ENCODE assay signal across 32 mouse cellular contexts in the genomic region with DNA sequence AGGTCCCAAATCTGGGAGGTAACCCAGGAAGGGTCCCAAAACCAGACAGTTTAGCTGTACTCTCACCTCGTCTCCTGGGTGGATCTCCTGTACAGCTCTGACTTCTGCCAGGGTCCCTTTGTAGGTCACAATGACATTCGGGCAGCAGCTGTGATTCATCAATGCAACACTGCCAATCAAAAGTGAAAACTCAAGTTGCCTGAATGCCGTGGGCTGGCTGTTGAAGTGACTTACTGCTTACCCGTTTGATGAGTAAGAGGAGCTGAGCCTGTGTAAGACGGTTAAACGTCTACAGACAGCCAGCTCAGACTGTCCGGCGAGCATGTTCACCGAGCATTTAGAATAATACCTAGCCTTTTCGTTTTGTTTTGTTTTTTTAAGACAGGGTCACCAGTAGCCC. TPM values are rescaled to one million over a fixed set of nuclear protein-coding genes. Genes with fewer than 3 reads are reported as not detected.
A peak's percentile ranks its signal among the peaks of the same experiment; 100 is the strongest.
DNase-seq lines count a peak whose midpoint lies in the region; ATAC-seq lines count a peak whose summit lies in the region.
"Had no signal": no experiment of that assay in that cellular context is flagged by ENCODE, and none has a peak within 500 bp of the region (broad histone marks: within the 10 kb centered on the region; RNA-seq: fewer than 3 reads in every experiment).

No protein-coding gene starts in this region.

- no peak for DNase-seq in heart, embryonic 10.5 days (ENCODE audit: low spot score)
- no peak for DNase-seq in heart, adult 18-20 months
- DNase-seq in heart, adult 11 months = no peak
- peak; percentile 73 for DNase-seq in Muller cell, postnatal 12 days (ENCODE audit: inconsistent ontology term)
- no peak for DNase-seq in embryonic facial prominence, embryonic 10.5 days (ENCODE audit: low spot score)
- no peak for DNase-seq in cerebellum, postnatal 4 days (ENCODE audit: low spot score in 2 of 2)
- DNase-seq: cerebellum, adult 11 months; cerebellum, adult 9-10 months; cerebellum, postnatal 36 days; embryo, embryonic 11 days; kidney, adult 11 months; kidney, postnatal 25 days; right cerebral cortex, postnatal 4 days; thymus, adult 18-20 months; thymus, postnatal 25 days had no signal

- no peaks in the 10 kb centered on the region for H3K27me3 ChIP-seq in heart, embryonic 10.5 days (ENCODE audit: insufficient read depth, poor library complexity, severe bottlenecking)
- H3K27me3 ChIP-seq in heart, embryonic 15.5 days = no peaks in the 10 kb centered on the region
- no peaks in the 10 kb centered on the region for H3K27me3 ChIP-seq in embryonic facial prominence, embryonic 10.5 days (replicated peaks; ENCODE audit: low read depth, poor library complexity, severe bottlenecking)
- H3K27me3 ChIP-seq: CH12.LX; embryonic facial prominence, embryonic 13.5 days; hindbrain, embryonic 15.5 days; kidney, embryonic 15.5 days; limb, embryonic 13.5 days; lung, embryonic 15.5 days; Patski had no signal

- no peaks in the 10 kb centered on the region for H3K9me3 ChIP-seq in heart, embryonic 10.5 days
- H3K9me3 ChIP-seq in heart, embryonic 15.5 days (replicated peaks) = no peaks in the 10 kb centered on the region
- H3K9me3 ChIP-seq in embryonic facial prominence, embryonic 10.5 days = no peaks in the 10 kb centered on the region
- H3K9me3 ChIP-seq: embryonic facial prominence, embryonic 13.5 days; hindbrain, embryonic 10.5 days; hindbrain, embryonic 15.5 days; kidney, embryonic 15.5 days; limb, embryonic 13.5 days; lung, embryonic 15.5 days had no signal

- peak overlapping the region; percentile 67; the same call in 1 of the 2 replicates for H3K27ac ChIP-seq in heart, embryonic 10.5 days
- peak overlapping the region; percentile 62 for H3K27ac ChIP-seq in heart, embryonic 15.5 days
- H3K27ac ChIP-seq in embryonic facial prominence, embryonic 10.5 days (replicated peaks) = peak overlapping the region; percentile 57; the same call in 1 of the 2 replicates
- H3K27ac ChIP-seq: embryonic facial prominence, embryonic 13.5 days; hindbrain, embryonic 15.5 days; kidney, embryonic 15.5 days; left cerebral cortex, adult 2 months; limb, embryonic 13.5 days; lung, embryonic 15.5 days; stomach, postnatal 0 days had no signal

- H3K36me3 ChIP-seq in heart, embryonic 10.5 days = peaks cover 56% of the 10 kb centered on the region
- peaks cover 40% of the 10 kb centered on the region for H3K36me3 ChIP-seq in heart, embryonic 15.5 days
- H3K36me3 ChIP-seq in embryonic facial prominence, embryonic 10.5 days (replicated peaks) = peaks cover 47% of the 10 kb centered on the region

- H3K9ac ChIP-seq in heart, embryonic 15.5 days = no peak overlapping the region
- H3K9ac ChIP-seq: embryonic facial prominence, embryonic 13.5 days; hindbrain, embryonic 15.5 days; kidney, embryonic 15.5 days; limb, embryonic 13.5 days; lung, embryonic 15.5 days had no signal

- no peak overlapping the region for H3K4me2 ChIP-seq in heart, embryonic 15.5 days
- H3K4me2 ChIP-seq: embryonic facial prominence, embryonic 13.5 days; hindbrain, embryonic 15.5 days; kidney, embryonic 15.5 days; limb, embryonic 13.5 days; liver, embryonic 11.5 days; lung, embryonic 15.5 days; midbrain, embryonic 11.5 days had no signal

- 56% methylated on average over 10 of the region's 10 CpGs for WGBS in heart, embryonic 10.5 days
- WGBS in heart, embryonic 15.5 days = 43% methylated on average over 10 of the region's 10 CpGs
- WGBS in embryonic facial prominence, embryonic 10.5 days = 68% methylated on average over 10 of the region's 10 CpGs

- ATAC-seq in heart, embryonic 15.5 days (replicated peaks; ENCODE audit: insufficient number of reproducible peaks, insufficient read depth, low FRiP score, low read depth) = no peak
- ATAC-seq: forebrain, embryonic 16.5 days; inflammation-experienced regulatory T-cells, adult 6 months; midbrain, embryonic 16.5 days; Patski had no signal

- H3K4me1 ChIP-seq in heart, embryonic 10.5 days = peaks cover 41% of the 10 kb centered on the region
- peaks cover 20% of the 10 kb centered on the region for H3K4me1 ChIP-seq in heart, embryonic 15.5 days (replicated peaks)
- peaks cover 32% of the 10 kb centered on the region for H3K4me1 ChIP-seq in embryonic facial prominence, embryonic 10.5 days
- H3K4me1 ChIP-seq: limb, embryonic 13.5 days; lung, embryonic 15.5 days had no signal

- no peak overlapping the region for H3K4me3 ChIP-seq in heart, embryonic 10.5 days
- no peak overlapping the region for H3K4me3 ChIP-seq in heart, embryonic 15.5 days
- no peak overlapping the region for H3K4me3 ChIP-seq in embryonic facial prominence, embryonic 10.5 days
- H3K4me3 ChIP-seq: embryonic facial prominence, embryonic 13.5 days; erythroblast, embryonic 14.5 days; hindbrain, embryonic 10.5 days; hindbrain, embryonic 15.5 days; kidney, embryonic 15.5 days; left cerebral cortex, adult 2 months; limb, embryonic 13.5 days; lung, embryonic 15.5 days had no signal

RNA-seq across cellular contexts. Expression of a gene that starts 33.4 kb away (rescaled TPM):
- 129 and 183 TPM in 2 replicates for polyA plus RNA-seq in heart, embryonic 10.5 days (2016; fragmentation: Nextera tagmentation; extraction: Ambion mirVana)
- total RNA-seq in heart, adult 18-20 months (2021) = 100 to 1,000 TPM in 1 of 2 experiments, 10 to 100 TPM in 1; 92.9 to 112 TPM
- polyA plus RNA-seq in heart, embryonic 15.5 days (2015; fragmentation: Nextera tagmentation; extraction: Ambion mirVana) = 208 and 210 TPM in 2 replicates
- 78.5 and 84.3 TPM in 2 replicates for polyA plus RNA-seq in embryonic facial prominence, embryonic 10.5 days (2016; fragmentation: Nextera tagmentation; extraction: Ambion mirVana)
